Mouse (Mus musculus): ENCODE measurements around the gene Sec14l1. TPM values are rescaled to one million over a fixed set of nuclear protein-coding genes. Genes with fewer than 3 reads are reported as not detected.
A peak's percentile ranks its signal among the peaks of the same experiment; 100 is the strongest.
"Not testable (repeated sequence)": the region's sequence is repeated elsewhere in the genome, so short reads cannot be mapped to it uniquely, and the experiment has no call there.

Gene Sec14l1
- polyA plus RNA-seq, 1 experiment from 2014 or later: 73.9 TPM

- ATAC-seq (ENCODE audit: borderline replicate concordance, extremely low read depth, low FRiP score, low TSS enrichment): no peak
- no peak overlapping the region for H3K4me3 ChIP-seq
These were observed 36.2 kb upstream of the Sec14l1 start for GRCm38 (mm10) chr11:117078637-117079240.

GRCm38 (mm10) chr11:117079651-117080190, 35.2 kb upstream of the Sec14l1 start:
- H3K9ac ChIP-seq: no peak overlapping the region
- no peak overlapping the region for H3K4me3 ChIP-seq
- peaks cover 29% of the 10 kb centered on the region for H3K36me3 ChIP-seq
- 82% methylated on average over 17 of the region's 17 CpGs for WGBS
- no peak overlapping the region for H3K27ac ChIP-seq
- no peak for ATAC-seq (ENCODE audit: borderline replicate concordance, extremely low read depth, low FRiP score, low TSS enrichment)
- H3K27me3 ChIP-seq: no peaks in the 10 kb centered on the region
- no peaks in the 10 kb centered on the region for H3K9me3 ChIP-seq
- no peak overlapping the region for H3K4me2 ChIP-seq
- H3K4me1 ChIP-seq: peaks cover 50% of the 10 kb centered on the region

More at GRCm38 (mm10) chr11:117078637-117079240, 36.2 kb upstream of the Sec14l1 start:
- Histone ChIP-seq H3K9me3 (no peaks in the 10 kb centered on the region), H3K27me3 (no peaks in the 10 kb centered on the region), H3K27ac (no peak overlapping the region), H3K4me2 (no peak overlapping the region), H3K9ac (no peak overlapping the region), H3K36me3 (peaks cover 29% of the 10 kb centered on the region), H3K4me1 (peaks cover 50% of the 10 kb centered on the region)
- 89% methylated on average over 12 of the region's 12 CpGs for WGBS

GRCm38 (mm10) chr11:117080209-117080608, 34.8 kb upstream of the Sec14l1 start:
- H3K4me3 ChIP-seq: no peak overlapping the region
- H3K36me3 ChIP-seq: peaks cover 29% of the 10 kb centered on the region
- H3K27me3 ChIP-seq: no peaks in the 10 kb centered on the region
- H3K4me2 ChIP-seq: no peak overlapping the region
- WGBS: 86% methylated on average over 11 of the region's 11 CpGs
- peaks cover 50% of the 10 kb centered on the region for H3K4me1 ChIP-seq
- H3K9me3 ChIP-seq: no peaks in the 10 kb centered on the region
- no peak for ATAC-seq (ENCODE audit: borderline replicate concordance, extremely low read depth, low FRiP score, low TSS enrichment)
- H3K9ac ChIP-seq: no peak overlapping the region
- no peak overlapping the region for H3K27ac ChIP-seq

- peak overlapping the region; percentile 75 for H3K27ac ChIP-seq
- no peaks in the 10 kb centered on the region for H3K9me3 ChIP-seq
- peaks cover 46% of the 10 kb centered on the region for H3K4me1 ChIP-seq
- peaks cover 29% of the 10 kb centered on the region for H3K36me3 ChIP-seq
- 21% methylated on average over 16 of the region's 16 CpGs for WGBS
- H3K9ac ChIP-seq: 0 out of 2 replicates have a peak overlapping the region, but pooled peaks have one; percentile 8
- no peaks in the 10 kb centered on the region for H3K27me3 ChIP-seq
- H3K4me3 ChIP-seq: no peak overlapping the region
- H3K4me2 ChIP-seq: peak overlapping the region; percentile 29; the same call in 1 of the 2 replicates
- ATAC-seq (ENCODE audit: borderline replicate concordance, extremely low read depth, low FRiP score, low TSS enrichment): peak; percentile 63
These were observed 33.6 kb upstream of the Sec14l1 start for GRCm38 (mm10) chr11:117081165-117082064.

GRCm38 (mm10) chr11:117082353-117082934, 32.5 kb upstream of the Sec14l1 start:
- H3K36me3 ChIP-seq: peaks cover 29% of the 10 kb centered on the region
- peaks cover 40% of the 10 kb centered on the region for H3K4me1 ChIP-seq
- H3K9ac ChIP-seq: no peak overlapping the region
- no peaks in the 10 kb centered on the region for H3K9me3 ChIP-seq
- H3K27me3 ChIP-seq: no peaks in the 10 kb centered on the region
- no peak overlapping the region for H3K4me2 ChIP-seq
- WGBS: 64% methylated on average over 11 of the region's 11 CpGs
- H3K4me3 ChIP-seq: no peak overlapping the region
- no peak for ATAC-seq (ENCODE audit: borderline replicate concordance, extremely low read depth, low FRiP score, low TSS enrichment)
- H3K27ac ChIP-seq: peak overlapping the region; percentile 75

- no peak overlapping the region for H3K4me2 ChIP-seq
- no peak overlapping the region for H3K4me3 ChIP-seq
- H3K27ac ChIP-seq: peak overlapping the region; percentile 75
- no peak for ATAC-seq (ENCODE audit: borderline replicate concordance, extremely low read depth, low FRiP score, low TSS enrichment)
- no peaks in the 10 kb centered on the region for H3K27me3 ChIP-seq
- H3K4me1 ChIP-seq: peaks cover 35% of the 10 kb centered on the region
- peaks cover 26% of the 10 kb centered on the region for H3K36me3 ChIP-seq
- no peaks in the 10 kb centered on the region for H3K9me3 ChIP-seq
- no peak overlapping the region for H3K9ac ChIP-seq
- WGBS: 55% methylated on average over 19 of the region's 19 CpGs
These were observed 31.7 kb upstream of the Sec14l1 start for GRCm38 (mm10) chr11:117083052-117083881.

- not testable (repeated sequence) for H3K27me3 ChIP-seq; H3K9me3 ChIP-seq; ATAC-seq (ENCODE audit: borderline replicate concordance, extremely low read depth, low FRiP score, low TSS enrichment); H3K4me3 ChIP-seq; H3K4me2 ChIP-seq; H3K9ac ChIP-seq
- H3K36me3 ChIP-seq: peaks cover 20% of the 10 kb centered on the region
- 92% methylated on average over 3 of the region's 3 CpGs for WGBS
- peaks cover 38% of the 10 kb centered on the region for H3K4me1 ChIP-seq
- 0 out of 2 replicates have a peak overlapping the region, but pooled peaks have one; percentile 23 for H3K27ac ChIP-seq
These were observed 31.1 kb upstream of the Sec14l1 start for GRCm38 (mm10) chr11:117083882-117084260.

GRCm38 (mm10) chr11:117086215-117086614, 28.8 kb upstream of the Sec14l1 start:
- WGBS: 78% methylated on average over 10 of the region's 10 CpGs
- no peak overlapping the region for H3K27ac ChIP-seq
- peaks cover 35% of the 10 kb centered on the region for H3K4me1 ChIP-seq
- no peak overlapping the region for H3K9ac ChIP-seq
- no peak for ATAC-seq (ENCODE audit: borderline replicate concordance, extremely low read depth, low FRiP score, low TSS enrichment)
- no peaks in the 10 kb centered on the region for H3K36me3 ChIP-seq
- no peaks in the 10 kb centered on the region for H3K27me3 ChIP-seq
- H3K9me3 ChIP-seq: no peaks in the 10 kb centered on the region
- no peak overlapping the region for H3K4me2 ChIP-seq
- no peak overlapping the region for H3K4me3 ChIP-seq

GRCm38 (mm10) chr11:117087036-117087799, 27.8 kb upstream of the Sec14l1 start:
- H3K4me2 ChIP-seq: no peak overlapping the region
- WGBS: 66% methylated on average over 9 of the region's 9 CpGs
- H3K36me3 ChIP-seq: no peaks in the 10 kb centered on the region
- no peaks in the 10 kb centered on the region for H3K27me3 ChIP-seq
- no peaks in the 10 kb centered on the region for H3K9me3 ChIP-seq
- H3K4me3 ChIP-seq: no peak overlapping the region
- no peak overlapping the region for H3K9ac ChIP-seq
- no peak for ATAC-seq (ENCODE audit: borderline replicate concordance, extremely low read depth, low FRiP score, low TSS enrichment)
- peaks cover 36% of the 10 kb centered on the region for H3K4me1 ChIP-seq
- no peak overlapping the region for H3K27ac ChIP-seq

- ATAC-seq (ENCODE audit: borderline replicate concordance, extremely low read depth, low FRiP score, low TSS enrichment): no peak
- H3K27ac ChIP-seq: no peak overlapping the region
These were observed 26.5 kb upstream of the Sec14l1 start for GRCm38 (mm10) chr11:117088271-117088991.

More at GRCm38 (mm10) chr11:117088271-117088991, 26.5 kb upstream of the Sec14l1 start:
- Histone ChIP-seq H3K4me2 (no peak overlapping the region), H3K27me3 (no peaks in the 10 kb centered on the region), H3K36me3 (no peaks in the 10 kb centered on the region), H3K4me3 (no peak overlapping the region), H3K9me3 (no peaks in the 10 kb centered on the region), H3K9ac (no peak overlapping the region), H3K4me1 (peaks cover 32% of the 10 kb centered on the region)
- WGBS: 53% methylated on average over 13 of the region's 13 CpGs

Measured in lung, embryonic 15.5 days (tissue).